Mouse (Mus musculus): ENCODE results near the gene Lamtor2. TPM values are rescaled to one million over a fixed set of nuclear protein-coding genes. Genes with fewer than 3 reads are reported as not detected.

The Lamtor2 gene
- polyA plus RNA-seq, 1 experiment from 2014 or later: 188 TPM

DNA sequence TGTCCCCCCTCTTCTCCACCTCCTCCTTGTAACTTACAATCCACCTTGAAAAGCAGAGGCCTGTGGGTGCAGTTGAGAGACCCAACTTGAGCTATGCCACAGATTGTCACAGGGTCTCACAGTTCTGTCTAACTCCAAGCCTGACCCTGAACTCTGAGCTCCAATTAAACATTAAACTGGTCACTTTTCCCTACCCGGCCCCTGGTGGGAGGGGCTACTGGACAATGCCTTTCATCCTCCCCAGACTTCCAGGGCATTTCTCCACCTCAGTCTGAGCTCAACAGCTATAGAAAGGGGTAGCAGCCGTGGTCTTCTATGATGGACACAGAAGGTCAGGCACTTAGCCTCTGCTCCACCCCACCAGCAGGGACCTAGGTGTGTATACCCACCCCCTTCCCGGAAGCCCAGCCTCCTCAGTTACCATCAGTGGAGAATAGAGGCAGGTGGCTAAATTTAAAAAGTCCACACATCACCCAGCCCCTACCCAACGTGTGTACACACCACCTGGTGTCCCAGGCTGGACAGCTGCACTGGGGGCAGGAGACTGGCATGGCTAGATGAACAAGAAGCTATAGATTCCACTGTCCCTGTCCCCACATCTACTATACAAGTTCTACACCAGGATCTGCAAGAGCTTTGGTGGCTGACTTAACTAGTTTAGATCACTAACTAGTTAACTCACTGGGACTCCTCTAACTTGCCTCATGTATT lies 52.1 kb downstream of the Lamtor2 start:
- H3K4me2 ChIP-seq (ENCODE audit: low read depth, low read length): peak overlapping the region; percentile 75
- 34% methylated on average over 4 of the region's 4 CpGs for WGBS
- H3K27ac ChIP-seq (ENCODE audit: low read length): peak overlapping the region; percentile 96; the same call in 1 of the 2 replicates

DNA sequence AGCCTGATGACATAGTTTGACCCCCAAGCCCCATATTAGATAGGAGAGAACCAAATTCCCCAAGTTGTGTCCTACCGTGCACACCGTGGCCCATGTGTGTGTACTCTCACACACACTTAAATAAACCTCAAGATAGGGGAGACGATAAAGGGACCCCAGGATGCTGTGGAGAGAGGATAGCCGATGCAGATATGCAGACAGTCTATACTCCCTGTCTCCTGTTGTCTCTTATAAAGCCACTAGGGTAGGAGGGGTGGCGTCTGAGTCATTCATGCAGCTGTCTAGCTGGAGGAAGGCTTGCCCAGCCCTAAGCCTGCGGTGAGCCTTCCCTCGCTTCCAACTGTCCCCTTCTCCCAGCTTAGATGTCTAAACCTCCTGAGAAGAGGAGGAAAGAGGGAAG lies 52.8 kb downstream of the Lamtor2 start:
- H3K27ac ChIP-seq (ENCODE audit: low read length): no peak overlapping the region
- H3K9me3 ChIP-seq (replicated peaks; ENCODE audit: control insufficient read depth, low read length): no peaks in the 10 kb centered on the region
- no peaks in the 10 kb centered on the region for H3K36me3 ChIP-seq (ENCODE audit: control insufficient read depth, insufficient read depth, low read length)
- 0 out of 2 replicates have a peak overlapping the region, but pooled peaks have one; percentile 20 for H3K9ac ChIP-seq (ENCODE audit: low read length)
- no peak for ATAC-seq (ENCODE audit: insufficient read depth, low FRiP score)
- H3K27me3 ChIP-seq (ENCODE audit: control insufficient read depth, insufficient read depth, low read length): no peaks in the 10 kb centered on the region
- H3K4me2 ChIP-seq (ENCODE audit: low read depth, low read length): peak overlapping the region; percentile 75; the same call in 1 of the 2 replicates
- 81% methylated on average over 7 of the region's 7 CpGs for WGBS
- peak overlapping the region; percentile 84; the same call in 1 of the 2 replicates for H3K4me3 ChIP-seq (replicated peaks; ENCODE audit: low read length)
- peaks cover 51% of the 10 kb centered on the region for H3K4me1 ChIP-seq (ENCODE audit: control insufficient read depth, insufficient read depth, low read length)

More for the DNA sequence above, 52.1 kb downstream of the Lamtor2 start:
- H3K4me3 ChIP-seq (replicated peaks; ENCODE audit: low read length): peak overlapping the region; percentile 84
- H3K9ac ChIP-seq (ENCODE audit: low read length): peak overlapping the region; percentile 95
- H3K36me3 ChIP-seq (ENCODE audit: control insufficient read depth, insufficient read depth, low read length): no peaks in the 10 kb centered on the region
- no peaks in the 10 kb centered on the region for H3K27me3 ChIP-seq (ENCODE audit: control insufficient read depth, insufficient read depth, low read length)
- H3K9me3 ChIP-seq (replicated peaks; ENCODE audit: control insufficient read depth, low read length): no peaks in the 10 kb centered on the region
- ATAC-seq (ENCODE audit: insufficient read depth, low FRiP score): no peak
- H3K4me1 ChIP-seq (ENCODE audit: control insufficient read depth, insufficient read depth, low read length): peaks cover 45% of the 10 kb centered on the region

MicroRNAs within 50 kb of the gene (microRNA counts, 519-probe panel; counts per million panel counts)
- microRNA mmu-miR-1905: not detected

Small RNAs within 50 kb of the gene (microRNA-seq; reads per million reads assigned to microRNA genes)
- not detected for gene Mir1905

Other genes with a start within 250 kb of the Lamtor2 start
- gene Glmp, start 228.1 kb downstream of the Lamtor2 start, polyA plus RNA-seq (2015; fragmentation: Nextera tagmentation; extraction: Ambion mirVana): 191 and 207 TPM in 2 replicates
- gene Tmem79, start 216.9 kb downstream of the Lamtor2 start, polyA plus RNA-seq (2015; fragmentation: Nextera tagmentation; extraction: Ambion mirVana): 41.3 and 58.9 TPM in 2 replicates
- gene Smg5, start 216.8 kb downstream of the Lamtor2 start, polyA plus RNA-seq (2015; fragmentation: Nextera tagmentation; extraction: Ambion mirVana): 40.0 and 42.9 TPM in 2 replicates
- 19.9 and 24.9 TPM in 2 replicates for gene Paqr6, start 188.5 kb downstream of the Lamtor2 start, polyA plus RNA-seq (2015; fragmentation: Nextera tagmentation; extraction: Ambion mirVana)
- 9.8 and 26.1 TPM in 2 replicates for gene Bglap3, start 180.3 kb downstream of the Lamtor2 start, polyA plus RNA-seq (2015; fragmentation: Nextera tagmentation; extraction: Ambion mirVana)
- gene Bglap2, start 174.4 kb downstream of the Lamtor2 start, polyA plus RNA-seq (2015; fragmentation: Nextera tagmentation; extraction: Ambion mirVana): 4.4 and 12.2 TPM in 2 replicates
- not detected in 2 replicates for gene Bglap, start 168.6 kb downstream of the Lamtor2 start, polyA plus RNA-seq (2015; fragmentation: Nextera tagmentation; extraction: Ambion mirVana)
- gene Pmf1, start 142.7 kb downstream of the Lamtor2 start, polyA plus RNA-seq (2015; fragmentation: Nextera tagmentation; extraction: Ambion mirVana): 98.9 and 104 TPM in 2 replicates
- 18.0 and 20.0 TPM in 2 replicates for gene Slc25a44, start 127.9 kb downstream of the Lamtor2 start, polyA plus RNA-seq (2015; fragmentation: Nextera tagmentation; extraction: Ambion mirVana)
- 33.1 and 38.4 TPM in 2 replicates for gene Sema4a, start 91.9 kb downstream of the Lamtor2 start, polyA plus RNA-seq (2015; fragmentation: Nextera tagmentation; extraction: Ambion mirVana)
- gene Lmna, start 43.1 kb downstream of the Lamtor2 start, polyA plus RNA-seq (2015; fragmentation: Nextera tagmentation; extraction: Ambion mirVana): 266 and 298 TPM in 2 replicates
- gene Mex3a, start 20.7 kb downstream of the Lamtor2 start, polyA plus RNA-seq (2015; fragmentation: Nextera tagmentation; extraction: Ambion mirVana): 9.9 and 11.4 TPM in 2 replicates
- 144 and 197 TPM in 2 replicates for gene Rab25, start 4.8 kb downstream of the Lamtor2 start, polyA plus RNA-seq (2015; fragmentation: Nextera tagmentation; extraction: Ambion mirVana)
- 33.3 and 34.0 TPM in 2 replicates for gene Ubqln4, start 684 bp upstream of the Lamtor2 start, polyA plus RNA-seq (2015; fragmentation: Nextera tagmentation; extraction: Ambion mirVana)
- gene Ssr2, start 22.8 kb upstream of the Lamtor2 start, polyA plus RNA-seq (2015; fragmentation: Nextera tagmentation; extraction: Ambion mirVana): 307 and 360 TPM in 2 replicates
- 75.4 and 81.3 TPM in 2 replicates for gene Arhgef2, start 52.9 kb upstream of the Lamtor2 start, polyA plus RNA-seq (2015; fragmentation: Nextera tagmentation; extraction: Ambion mirVana)
- not detected in 2 replicates for gene Rxfp4, start 100.1 kb upstream of the Lamtor2 start, polyA plus RNA-seq (2015; fragmentation: Nextera tagmentation; extraction: Ambion mirVana)
- gene Khdc4, start 132.7 kb upstream of the Lamtor2 start, polyA plus RNA-seq (2015; fragmentation: Nextera tagmentation; extraction: Ambion mirVana): 71.4 and 72.3 TPM in 2 replicates
- 64.4 and 75.9 TPM in 2 replicates for gene Rit1, start 163.8 kb upstream of the Lamtor2 start, polyA plus RNA-seq (2015; fragmentation: Nextera tagmentation; extraction: Ambion mirVana)
- 20.3 and 21.7 TPM in 2 replicates for gene Syt11, start 222.1 kb upstream of the Lamtor2 start, polyA plus RNA-seq (2015; fragmentation: Nextera tagmentation; extraction: Ambion mirVana)

Data from stomach, embryonic 16.5 days (tissue).